Comparison of ENCODE assay signal across 14 mouse cellular contexts in the genomic region with DNA sequence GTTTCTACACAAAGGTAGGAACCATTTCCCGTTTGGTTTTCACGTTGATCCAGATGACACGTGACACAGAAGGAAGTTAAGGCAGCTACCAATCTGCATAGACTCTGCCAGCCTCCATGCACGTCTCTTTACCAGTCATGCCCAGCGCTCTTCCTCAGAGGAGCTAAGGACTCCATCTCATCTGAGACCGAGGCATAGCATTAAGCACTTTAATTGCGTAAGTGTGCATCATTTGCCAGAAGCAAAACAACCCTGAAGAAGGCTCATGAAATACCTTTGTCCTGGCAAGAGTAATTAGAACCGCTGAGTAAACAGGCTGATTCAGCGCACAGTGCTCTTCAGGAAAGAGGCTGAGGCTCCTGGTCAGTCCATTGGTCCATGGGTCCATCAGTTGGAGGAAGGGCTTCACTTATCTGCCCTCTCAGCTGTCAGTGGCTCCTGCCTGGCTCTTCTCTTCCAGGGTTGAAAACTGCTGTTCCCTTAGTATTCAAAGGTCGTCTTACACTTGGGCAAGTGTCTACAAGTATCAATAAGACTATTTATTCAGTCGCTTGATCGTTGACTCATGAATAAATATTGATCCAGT. TPM values are rescaled to one million over a fixed set of nuclear protein-coding genes. Genes with fewer than 3 reads are reported as not detected.
DNase-seq lines count a peak whose midpoint lies in the region.
"Had no signal": no experiment of that assay in that cellular context is flagged by ENCODE, and none has a peak within 500 bp of the region (broad histone marks: within the 10 kb centered on the region; RNA-seq: fewer than 3 reads in every experiment).

No protein-coding gene starts in this region.

- DNase-seq in kidney, adult 8-10 months = peak; percentile 67 to 81
- DNase-seq in kidney, postnatal 4 days = no peak
- DNase-seq in fat pad, adult 2 months (ENCODE audit: extremely low read depth, low read depth, low spot score) = peak; percentile 59
- DNase-seq in kidney, postnatal 10 days = peak; percentile 22
- DNase-seq in yolk sac, embryonic 10.5 days (ENCODE audit: low spot score) = peak; percentile 75
- no peak for DNase-seq in c-Kit-positive CD71-positive TER-119-positive erythroid progenitor cells, embryonic 14.5 days (ENCODE audit: low spot score)
- no peak for DNase-seq in adrenal gland, postnatal 25 days
- DNase-seq: adrenal gland, adult 8-10 months; B cell, adult 2 months; cerebellum, postnatal 10 days; gastrocnemius, postnatal 25 days; lung, adult 2 months; right cerebral cortex, adult 18-20 months; thymus, postnatal 36 days had no signal

RNA-seq across cellular contexts. Expression of gene Lpar3, which starts 44.9 kb away (rescaled TPM):
- total RNA-seq in adrenal gland, postnatal 25 days (2021) = 0.38 and 0.39 TPM in 2 replicates

Comparison
In these comparisons a context has a peak if more than half of its experiments do, and no peak if none do; other contexts are left out.
1. DNase-seq: peak in kidney, adult 8-10 months (2 of 2), fat pad, adult 2 months (single experiment), kidney, postnatal 10 days (single experiment) and yolk sac, embryonic 10.5 days (single experiment); none in kidney, postnatal 4 days (0 of 2), c-Kit-positive CD71-positive TER-119-positive erythroid progenitor cells, embryonic 14.5 days (single experiment) and adrenal gland, postnatal 25 days (single experiment).